Mouse (Mus musculus) frontal cortex, postnatal 25 days (tissue): ENCODE data around the gene Vsig10l.

Experiments used
- DNase-seq, 2 experiments: peaks; one replicate each; pipeline ENCODE4 v3.0.0; 2022; ENCODE audit warnings: low spot score in 2 of 2

The Vsig10l gene

GRCm38 (mm10) chr7:43462851-43463250 lies at the start of gene Vsig10l:
TSS of gene Vsig10l (plus strand) at chr7:43463151.
- no peak for DNase-seq

GRCm38 (mm10) chr7:43417298-43417697 lies 45.7 kb upstream of the Vsig10l start:
- no peak for DNase-seq

GRCm38 (mm10) chr7:43422995-43423617 lies 39.8 kb upstream of the Vsig10l start:
- peak; percentile 82 to 88 for DNase-seq

- DNase-seq: no peak
Measured at GRCm38 (mm10) chr7:43423991-43424625, 38.8 kb upstream of the Vsig10l start.

- no peak for DNase-seq
Measured at GRCm38 (mm10) chr7:43427406-43427805, 35.5 kb upstream of the Vsig10l start, which contains the start of gene Lim2. TSS of gene Lim2 (plus strand) at chr7:43427670.

GRCm38 (mm10) chr7:43429500-43429899 lies 33.5 kb upstream of the Vsig10l start:
- no peak for DNase-seq

GRCm38 (mm10) chr7:43432891-43433290 lies 30.1 kb upstream of the Vsig10l start:
- no peak for DNase-seq

GRCm38 (mm10) chr7:43434676-43435075 lies 28.3 kb upstream of the Vsig10l start:
- DNase-seq: no peak

- no peak for DNase-seq
Measured at GRCm38 (mm10) chr7:43436341-43437255, 26.4 kb upstream of the Vsig10l start, which contains the start of gene Nkg7. TSS of gene Nkg7 (plus strand) at chr7:43437073.

GRCm38 (mm10) chr7:43438611-43439010 lies 24.3 kb upstream of the Vsig10l start:
- no peak for DNase-seq

- DNase-seq: no peak
Measured at GRCm38 (mm10) chr7:43440482-43440881, 22.5 kb upstream of the Vsig10l start, which contains the start of gene Cldnd2. TSS of gene Cldnd2 (plus strand) at chr7:43440782.

- no peak for DNase-seq
Measured at GRCm38 (mm10) chr7:43441071-43441470, 21.9 kb upstream of the Vsig10l start.

GRCm38 (mm10) chr7:43442684-43443083 lies 20.3 kb upstream of the Vsig10l start:
- no peak for DNase-seq

- DNase-seq: peak; percentile 37 to 44
Measured at GRCm38 (mm10) chr7:43443126-43443916, 19.6 kb upstream of the Vsig10l start.

- DNase-seq: peak; percentile 86 to 89
Measured at GRCm38 (mm10) chr7:43443917-43444293, 19.0 kb upstream of the Vsig10l start, which contains the start of the genes Etfb and Gm45233. TSS of gene Etfb (plus strand) at chr7:43444083. TSS of gene Gm45233 (plus strand) at chr7:43444128.

- no peak for DNase-seq
Measured at GRCm38 (mm10) chr7:43447801-43448200, 15.2 kb upstream of the Vsig10l start.

GRCm38 (mm10) chr7:43448246-43448645 lies 14.7 kb upstream of the Vsig10l start:
- no peak for DNase-seq

GRCm38 (mm10) chr7:43449811-43450210 lies 13.1 kb upstream of the Vsig10l start:
- DNase-seq: no peak

GRCm38 (mm10) chr7:43451726-43452125 lies 11.2 kb upstream of the Vsig10l start:
- no peak for DNase-seq

GRCm38 (mm10) chr7:43452609-43453008 lies 10.3 kb upstream of the Vsig10l start:
- DNase-seq: no peak
